Mouse (Mus musculus): ENCODE results near the gene Arglu1. TPM values are rescaled to one million over a fixed set of nuclear protein-coding genes. Genes with fewer than 3 reads are reported as not detected.

Arglu1 gene
- 160 and 169 TPM in 2 replicates for polyA plus RNA-seq (2015; fragmentation: Nextera tagmentation; extraction: Ambion mirVana)

DNA sequence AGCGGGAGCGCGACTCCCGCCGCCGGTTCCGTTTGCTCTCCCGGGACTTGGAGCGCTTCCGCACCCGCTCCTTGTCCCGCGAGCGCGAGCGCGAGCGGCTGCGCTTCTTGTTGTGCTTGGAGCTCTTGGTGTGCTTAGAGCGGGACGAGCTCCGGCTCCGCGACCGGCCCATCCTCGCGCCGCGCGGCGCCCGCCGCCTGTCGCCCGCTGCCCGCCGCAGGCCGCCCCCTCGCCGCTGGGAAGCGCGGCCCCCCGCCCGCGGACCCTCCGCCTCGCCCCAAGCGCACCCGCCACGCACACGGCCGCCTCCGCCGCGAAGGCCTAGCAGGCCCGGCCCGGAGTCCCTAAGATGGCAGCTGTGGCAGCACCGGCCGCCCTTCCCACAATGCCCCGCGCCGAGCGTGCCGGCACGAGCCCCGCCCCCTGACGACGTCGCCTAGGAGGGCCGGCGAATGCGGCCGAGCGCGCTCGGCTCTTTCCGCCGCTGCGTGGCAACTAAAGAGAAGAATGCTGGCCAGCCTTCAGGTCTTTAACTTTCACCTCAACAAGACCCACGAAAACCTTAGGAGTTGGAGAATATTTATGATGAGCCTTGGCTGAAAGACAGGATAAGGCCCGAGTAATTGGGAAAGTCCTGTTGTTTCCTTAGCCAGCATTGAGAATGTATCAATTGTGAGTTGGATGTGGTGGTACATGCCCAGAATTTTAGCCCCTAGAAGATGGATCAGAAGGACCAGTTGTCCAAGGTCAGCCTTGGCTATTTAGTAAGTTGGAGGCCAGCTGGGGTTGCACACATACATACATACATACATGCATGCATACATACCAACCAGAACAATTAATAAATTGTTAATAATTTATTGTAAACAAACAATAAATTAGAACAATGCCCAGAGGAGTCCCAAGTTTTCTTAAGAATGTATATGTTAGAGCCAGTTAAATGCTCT lies at the start of gene Arglu1:
Gene Arglu1 (minus strand): TSS at position 376 of the 947 bp plus-strand sequence.
- WGBS: under 1% methylated on average over 74 of the region's 81 CpGs
- peak; percentile 97 for DNase-seq (ENCODE audit: low spot score)
- ATAC-seq (replicated peaks; ENCODE audit: low FRiP score, low read depth): peak; percentile 97
- Histone ChIP-seq H3K27ac (peak within 1 kb of the TSS; percentile 97), H3K27me3 (ENCODE audit: insufficient read depth, low read length) (no peaks in the 10 kb centered on the region), H3K4me3 (replicated peaks; ENCODE audit: low read depth, low read length) (peak within 1 kb of the TSS; percentile 92), H3K4me2 (ENCODE audit: low read length) (peak within 1 kb of the TSS; percentile 82), H3K36me3 (ENCODE audit: insufficient read depth, low read length) (no peaks in the 10 kb centered on the region), H3K9ac (ENCODE audit: low read depth, low read length) (peak within 1 kb of the TSS; percentile 100), H3K4me1 (replicated peaks; ENCODE audit: insufficient read depth, low read length) (peaks cover 20% of the 10 kb centered on the region), H3K9me3 (replicated peaks; ENCODE audit: low read length) (no peaks in the 10 kb centered on the region)
- no peak for TF ChIP-seq CTCF (IDR thresholded peaks at IDR 0.05; ENCODE audit: low read depth)

DNA sequence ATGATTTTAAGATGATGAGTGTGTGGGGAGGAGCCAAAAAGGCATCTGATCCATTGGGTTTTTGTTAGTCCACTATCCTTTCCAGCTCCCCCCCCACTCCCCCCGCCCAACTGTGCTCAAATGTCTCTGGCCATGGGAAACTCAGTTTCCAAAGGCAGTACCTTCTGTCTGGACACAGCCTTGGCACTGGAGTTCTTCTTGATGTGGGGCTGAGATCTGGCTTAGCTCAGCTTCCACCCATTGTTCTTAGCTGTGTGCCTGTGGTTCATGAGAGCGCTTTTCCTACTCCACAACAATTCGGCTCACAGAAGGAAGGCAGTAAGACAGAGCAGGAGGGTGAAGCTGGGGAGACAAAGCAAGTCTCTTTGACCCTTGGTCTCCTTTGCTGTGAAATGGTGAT lies 47.0 kb upstream of the Arglu1 start:
- no peaks in the 10 kb centered on the region for H3K36me3 ChIP-seq (ENCODE audit: insufficient read depth, low read length)
- DNase-seq (ENCODE audit: low spot score) (no peak), ATAC-seq (replicated peaks; ENCODE audit: low FRiP score, low read depth) (no peak)
- no peak overlapping the region for H3K4me3 ChIP-seq (replicated peaks; ENCODE audit: low read depth, low read length)
- no peak for TF ChIP-seq CTCF (IDR thresholded peaks at IDR 0.05; ENCODE audit: low read depth)
- 73% methylated on average over 3 of the region's 3 CpGs for WGBS
- no peak overlapping the region for H3K27ac ChIP-seq
- no peak overlapping the region for H3K9ac ChIP-seq (ENCODE audit: low read depth, low read length)
- H3K27me3 ChIP-seq (ENCODE audit: insufficient read depth, low read length): no peaks in the 10 kb centered on the region
- no peaks in the 10 kb centered on the region for H3K4me1 ChIP-seq (replicated peaks; ENCODE audit: insufficient read depth, low read length)
- H3K4me2 ChIP-seq (ENCODE audit: low read length): no peak overlapping the region
- H3K9me3 ChIP-seq (replicated peaks; ENCODE audit: low read length): no peaks in the 10 kb centered on the region

DNA sequence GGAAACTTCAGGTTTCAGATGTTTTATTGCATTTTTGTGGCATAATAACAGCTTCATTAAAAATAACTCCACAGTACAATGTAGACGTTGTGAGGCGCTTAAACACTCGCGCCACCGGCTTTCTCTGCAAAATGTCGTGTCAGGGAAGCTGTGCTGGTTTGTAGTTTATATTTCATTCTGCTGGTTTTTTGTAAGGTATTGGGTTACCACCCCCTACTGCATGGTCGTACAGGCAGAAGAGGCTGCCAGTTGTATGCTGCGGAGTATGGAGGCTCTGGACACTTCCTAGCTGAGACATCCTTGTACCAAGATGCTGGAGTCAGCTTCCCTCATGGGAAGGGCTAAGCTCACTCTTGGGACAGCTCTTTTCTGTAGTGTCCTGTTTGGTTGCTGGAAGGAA lies 46.5 kb upstream of the Arglu1 start:
- no peak overlapping the region for H3K9ac ChIP-seq (ENCODE audit: low read depth, low read length)
- no peaks in the 10 kb centered on the region for H3K9me3 ChIP-seq (replicated peaks; ENCODE audit: low read length)
- 62% methylated on average over 8 of the region's 8 CpGs for WGBS
- no peaks in the 10 kb centered on the region for H3K36me3 ChIP-seq (ENCODE audit: insufficient read depth, low read length)
- H3K4me1 ChIP-seq (replicated peaks; ENCODE audit: insufficient read depth, low read length): no peaks in the 10 kb centered on the region
- no peak overlapping the region for H3K4me2 ChIP-seq (ENCODE audit: low read length)
- no peak overlapping the region for H3K27ac ChIP-seq
- DNase-seq (ENCODE audit: low spot score): no peak
- H3K27me3 ChIP-seq (ENCODE audit: insufficient read depth, low read length): no peaks in the 10 kb centered on the region
- ATAC-seq (replicated peaks; ENCODE audit: low FRiP score, low read depth): no peak
- no peak overlapping the region for H3K4me3 ChIP-seq (replicated peaks; ENCODE audit: low read depth, low read length)
- TF ChIP-seq CTCF (IDR thresholded peaks at IDR 0.05; ENCODE audit: low read depth): no peak

- Histone ChIP-seq H3K9me3 (replicated peaks; ENCODE audit: low read length) (no peaks in the 10 kb centered on the region), H3K27ac (no peak overlapping the region), H3K9ac (ENCODE audit: low read depth, low read length) (no peak overlapping the region), H3K27me3 (ENCODE audit: insufficient read depth, low read length) (no peaks in the 10 kb centered on the region), H3K36me3 (ENCODE audit: insufficient read depth, low read length) (no peaks in the 10 kb centered on the region), H3K4me1 (replicated peaks; ENCODE audit: insufficient read depth, low read length) (no peaks in the 10 kb centered on the region), H3K4me2 (ENCODE audit: low read length) (no peak overlapping the region), H3K4me3 (replicated peaks; ENCODE audit: low read depth, low read length) (no peak overlapping the region)
- DNase-seq (ENCODE audit: low spot score): peak; percentile 76
- WGBS: 36% methylated on average over 4 of the region's 4 CpGs
- no peak for ATAC-seq (replicated peaks; ENCODE audit: low FRiP score, low read depth)
- peak; percentile 84 for TF ChIP-seq CTCF (IDR thresholded peaks at IDR 0.05; ENCODE audit: low read depth)
These were observed 43.5 kb upstream of the Arglu1 start for GRCm38 (mm10) chr8:8733804-8734203.

GRCm38 (mm10) chr8:8728643-8729042 lies 38.3 kb upstream of the Arglu1 start:
- Histone ChIP-seq H3K9me3 (replicated peaks; ENCODE audit: low read length) (no peaks in the 10 kb centered on the region), H3K27me3 (ENCODE audit: insufficient read depth, low read length) (no peaks in the 10 kb centered on the region), H3K9ac (ENCODE audit: low read depth, low read length) (no peak overlapping the region), H3K27ac (no peak overlapping the region), H3K4me1 (replicated peaks; ENCODE audit: insufficient read depth, low read length) (no peaks in the 10 kb centered on the region), H3K4me2 (ENCODE audit: low read length) (no peak overlapping the region), H3K36me3 (ENCODE audit: insufficient read depth, low read length) (no peaks in the 10 kb centered on the region), H3K4me3 (replicated peaks; ENCODE audit: low read depth, low read length) (no peak overlapping the region)
- ATAC-seq (replicated peaks; ENCODE audit: low FRiP score, low read depth): no peak
- DNase-seq (ENCODE audit: low spot score): no peak
- WGBS: 100% methylated on average over 2 of the region's 2 CpGs
- TF ChIP-seq CTCF (IDR thresholded peaks at IDR 0.05; ENCODE audit: low read depth): no peak

DNA sequence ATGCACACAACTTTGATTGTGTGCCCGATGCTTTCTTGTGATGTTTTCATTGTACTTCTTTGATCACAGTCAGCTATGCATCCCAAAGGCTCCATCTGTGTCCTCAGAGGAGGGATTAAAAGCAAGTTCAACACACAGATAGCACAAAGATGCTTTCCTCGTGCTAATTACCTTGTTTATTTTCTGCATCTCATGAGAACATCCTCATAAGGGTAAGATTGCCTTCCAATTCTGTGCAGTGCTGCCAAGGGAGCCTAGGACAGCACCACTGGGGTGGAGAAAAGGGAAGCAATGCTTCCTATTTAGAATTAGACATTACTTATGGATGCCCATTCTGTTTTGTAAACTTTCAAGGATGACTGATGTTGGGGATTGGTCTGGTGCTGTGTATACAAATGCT lies 36.2 kb upstream of the Arglu1 start:
- no peak for TF ChIP-seq CTCF (IDR thresholded peaks at IDR 0.05; ENCODE audit: low read depth)

More for the DNA sequence above, 36.2 kb upstream of the Arglu1 start:
- Histone ChIP-seq H3K9me3 (replicated peaks; ENCODE audit: low read length) (no peaks in the 10 kb centered on the region), H3K4me3 (replicated peaks; ENCODE audit: low read depth, low read length) (no peak overlapping the region), H3K4me1 (replicated peaks; ENCODE audit: insufficient read depth, low read length) (no peaks in the 10 kb centered on the region), H3K27ac (no peak overlapping the region), H3K36me3 (ENCODE audit: insufficient read depth, low read length) (no peaks in the 10 kb centered on the region), H3K27me3 (ENCODE audit: insufficient read depth, low read length) (no peaks in the 10 kb centered on the region), H3K9ac (ENCODE audit: low read depth, low read length) (no peak overlapping the region), H3K4me2 (ENCODE audit: low read length) (no peak overlapping the region)
- WGBS: 72% methylated on average over 2 of the region's 2 CpGs
- DNase-seq (ENCODE audit: low spot score): no peak
- no peak for ATAC-seq (replicated peaks; ENCODE audit: low FRiP score, low read depth)

All from kidney, postnatal 0 days (tissue).